Mouse (Mus musculus): ENCODE results near the gene Plbd2. TPM values are rescaled to one million over a fixed set of nuclear protein-coding genes. Genes with fewer than 3 reads are reported as not detected.

Gene Plbd2
- 10 to 100 TPM; 77.4 to 81.8 TPM for total RNA-seq (2021)
- long read RNA-seq, experiment 1, full-length matches to known transcripts: 42 of 78 reads
- long read RNA-seq, experiment 1, partial matches to known transcripts: 6 of 78 reads
- long read RNA-seq, experiment 1, other reads (novel, unspliced or antisense): 30 of 78 reads
- long read RNA-seq, experiment 2, full-length matches to known transcripts: 35 of 64 reads
- long read RNA-seq, experiment 2, partial matches to known transcripts: 7 of 64 reads
- long read RNA-seq, experiment 2, other reads (novel, unspliced or antisense): 22 of 64 reads

GRCm38 (mm10) chr5:120503144-120503795 is at the start of gene Plbd2:
Plbd2 (minus strand) TSS chr5:120503625.
- intact Hi-C loops (cut with DNase I): loop anchor here (5.0 kb wide), 1 partner anchor 84 kb away; the partner anchor contains the start of genes Iqcd and Tpcn1
- DNase-seq (ENCODE audit: low spot score in 2 of 2): peak; percentile 78 to 82

DNA sequence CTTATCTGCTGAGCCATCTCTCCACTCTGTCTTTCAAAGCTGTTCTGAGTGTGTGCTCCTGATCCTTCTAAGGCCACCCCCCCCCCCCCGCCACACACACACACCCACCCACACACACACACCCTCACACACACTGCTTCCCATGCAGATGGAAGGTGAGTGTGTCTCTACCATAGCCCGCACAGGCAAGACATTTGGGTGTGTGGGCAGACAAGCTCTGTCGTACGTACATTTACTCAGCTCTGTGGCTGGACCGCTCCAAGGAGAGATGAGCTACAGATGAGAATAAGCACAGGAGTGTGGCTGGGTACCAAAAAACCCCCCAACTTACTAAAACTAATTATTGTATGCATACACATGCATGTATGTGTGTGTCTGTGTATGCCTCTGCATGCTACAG is 47.2 kb upstream of the Plbd2 start:
- DNase-seq (ENCODE audit: low spot score in 2 of 2): no peak
- intact Hi-C loops (cut with DNase I): no loop called here

DNA sequence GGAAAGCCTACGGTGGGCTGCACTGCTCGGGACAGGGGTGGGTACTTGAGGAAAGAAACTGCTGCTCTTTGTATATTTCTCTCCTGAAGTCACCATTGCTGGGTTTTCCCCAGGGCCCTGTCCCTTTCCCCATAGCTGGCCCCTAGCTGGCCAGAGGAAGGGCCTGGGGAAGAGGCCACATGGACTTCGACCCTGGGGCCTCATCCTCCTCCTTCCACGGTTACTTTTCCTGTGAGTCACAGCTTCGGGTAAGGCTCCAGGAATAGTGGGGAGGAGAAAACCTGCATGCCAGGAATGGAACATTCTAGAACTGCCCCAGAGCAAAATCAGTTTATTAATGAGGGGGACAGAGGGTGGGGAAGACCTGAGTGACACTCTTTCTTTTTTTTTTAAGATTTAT is 46.7 kb upstream of the Plbd2 start:
- intact Hi-C loops (cut with DNase I): no loop called here
- DNase-seq (ENCODE audit: low spot score in 2 of 2): no peak

GRCm38 (mm10) chr5:120548236-120548850 is 44.9 kb upstream of the Plbd2 start:
- intact Hi-C loops (cut with DNase I): no loop called here
- DNase-seq (ENCODE audit: low spot score in 2 of 2): no peak

DNA sequence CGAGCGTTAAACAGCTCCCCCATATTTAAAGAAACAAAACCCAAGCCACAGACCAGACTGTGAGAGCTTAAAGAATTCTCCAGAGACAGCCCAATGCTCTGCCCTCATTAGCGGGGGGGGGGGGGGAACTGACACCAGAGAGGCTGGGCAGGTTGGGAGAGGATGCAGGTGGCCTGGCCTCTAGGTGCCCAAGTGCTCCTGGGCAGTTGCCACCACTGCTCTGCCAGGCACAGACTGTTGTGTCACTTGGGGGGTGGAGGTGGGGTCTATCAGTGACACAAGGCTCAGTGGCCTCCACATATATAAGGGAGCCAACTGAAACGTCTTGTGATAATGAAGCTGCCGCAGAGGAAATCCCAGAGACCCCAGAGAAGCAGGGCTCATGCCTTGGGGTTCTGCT is 33.2 kb upstream of the Plbd2 start:
- no peak for DNase-seq (ENCODE audit: low spot score in 2 of 2)
- intact Hi-C loops (cut with DNase I): no loop called here

DNA sequence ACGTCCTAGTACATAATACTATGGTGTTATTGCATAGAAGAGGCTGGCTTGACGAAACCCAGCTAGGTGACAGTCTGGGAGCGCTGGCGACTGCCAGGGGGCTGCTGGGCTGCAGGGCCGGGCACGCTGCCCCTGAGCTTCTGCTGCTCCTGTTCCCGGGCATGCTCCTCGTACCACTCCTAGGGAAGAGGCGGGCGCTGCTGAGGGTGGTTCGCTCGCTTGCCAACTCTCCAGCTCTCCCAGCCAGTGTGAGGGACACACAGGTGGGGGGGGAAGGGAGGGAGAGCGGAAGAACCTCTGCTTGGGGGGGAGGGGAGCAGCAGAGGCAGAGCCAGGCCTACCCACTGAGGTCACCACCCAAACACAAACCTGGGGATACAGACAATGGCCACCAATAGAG is 32.6 kb upstream of the Plbd2 start:
- intact Hi-C loops (cut with DNase I): no loop called here
- no peak for DNase-seq (ENCODE audit: low spot score in 2 of 2)

- DNase-seq (ENCODE audit: low spot score in 2 of 2): no peak
- intact Hi-C loops (cut with DNase I): no loop called here
These were observed 31.3 kb upstream of the Plbd2 start for GRCm38 (mm10) chr5:120534686-120535075.

GRCm38 (mm10) chr5:120534071-120534685 is 30.8 kb upstream of the Plbd2 start:
- DNase-seq (ENCODE audit: low spot score in 2 of 2): no peak

GRCm38 (mm10) chr5:120531631-120532030 is 28.2 kb upstream of the Plbd2 start:
- intact Hi-C loops (cut with DNase I): no loop called here
- DNase-seq (ENCODE audit: low spot score in 2 of 2): no peak

More at GRCm38 (mm10) chr5:120534071-120534685, 30.8 kb upstream of the Plbd2 start:
- intact Hi-C loops (cut with DNase I): no loop called here

DNA sequence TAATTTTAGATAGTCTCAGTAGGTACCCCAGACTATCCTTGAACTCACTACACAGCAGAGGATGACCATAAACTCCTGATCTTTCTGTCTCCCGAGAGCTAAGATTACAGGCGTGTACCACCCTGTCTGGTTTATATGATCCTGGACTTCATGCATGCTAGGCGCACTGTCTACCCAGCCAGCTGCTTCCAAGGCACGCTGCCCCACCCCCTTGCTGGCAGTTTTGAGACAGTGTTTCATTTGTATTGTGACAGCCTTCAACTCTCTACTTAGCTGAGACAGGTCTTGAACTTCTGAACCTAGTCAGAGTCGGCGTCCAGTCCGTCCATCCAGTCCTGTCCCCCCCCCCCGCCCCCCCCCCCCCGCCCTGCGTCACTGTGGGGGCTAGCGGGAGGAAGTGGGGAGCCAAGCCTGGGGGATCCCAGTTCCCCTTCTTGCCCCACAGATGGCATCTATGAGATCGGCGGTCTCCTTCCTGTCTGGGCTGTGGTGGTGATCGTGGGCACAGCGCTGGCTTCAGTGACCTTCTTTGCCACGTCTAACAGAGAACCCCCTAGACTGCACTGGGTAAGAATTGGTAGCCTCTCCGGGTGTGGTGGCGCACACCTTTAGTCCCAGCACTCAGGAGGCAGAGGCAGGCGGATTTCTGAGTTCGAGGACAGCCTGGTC is 24.0 kb upstream of the Plbd2 start:
- intact Hi-C loops (cut with DNase I): no loop called here
- DNase-seq (ENCODE audit: low spot score in 2 of 2): no peak

DNA sequence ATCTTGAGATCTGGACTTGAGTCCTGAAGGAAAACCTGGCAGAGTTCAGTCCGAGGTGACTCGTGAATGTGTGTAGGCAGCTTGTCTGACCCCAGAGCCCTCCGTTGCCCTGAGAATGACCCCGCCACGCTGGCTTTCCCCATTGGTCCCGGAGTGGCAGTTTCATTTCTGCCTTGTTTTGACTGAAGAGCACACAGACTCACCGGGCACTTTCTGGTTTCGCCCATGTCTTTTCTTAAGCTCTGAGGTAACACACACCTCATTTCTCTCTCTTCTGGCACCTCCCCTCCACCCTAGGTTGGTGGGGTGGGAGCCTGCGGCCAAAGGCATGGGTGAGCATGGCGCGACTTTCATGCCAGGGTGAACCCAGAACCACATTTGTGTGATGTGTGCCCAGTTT is 22.9 kb upstream of the Plbd2 start:
- intact Hi-C loops (cut with DNase I): no loop called here
- no peak for DNase-seq (ENCODE audit: low spot score in 2 of 2)

DNA sequence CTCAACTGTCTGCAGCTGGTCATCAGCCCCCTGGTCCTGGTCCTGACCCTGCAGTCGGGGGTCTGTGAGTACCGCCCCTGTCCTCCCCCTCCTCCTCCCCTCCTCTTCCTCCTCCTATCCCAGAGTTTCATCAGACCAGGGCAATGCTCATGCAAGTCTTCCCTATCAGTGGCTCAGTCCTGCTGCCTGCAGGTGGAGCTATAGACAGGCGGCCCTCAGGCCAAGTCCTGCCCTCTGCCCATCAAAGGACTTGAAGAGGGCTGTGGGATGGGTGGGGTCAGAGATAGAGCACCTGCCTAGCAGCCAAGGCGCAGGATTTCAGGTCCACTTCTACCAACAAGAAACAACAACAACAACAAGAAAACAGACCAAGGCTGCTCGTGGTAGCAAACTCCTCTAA is 22.3 kb upstream of the Plbd2 start:
- no peak for DNase-seq (ENCODE audit: low spot score in 2 of 2)

GRCm38 (mm10) chr5:120524736-120525135 is 21.3 kb upstream of the Plbd2 start:
- no peak for DNase-seq (ENCODE audit: low spot score in 2 of 2)
- intact Hi-C loops (cut with DNase I): loop anchor here (5.0 kb wide), 1 partner anchor 78 kb away; no protein-coding TSS in a partner anchor

More for the DNA sequence above, 22.3 kb upstream of the Plbd2 start:
- intact Hi-C loops (cut with DNase I): no loop called here

DNA sequence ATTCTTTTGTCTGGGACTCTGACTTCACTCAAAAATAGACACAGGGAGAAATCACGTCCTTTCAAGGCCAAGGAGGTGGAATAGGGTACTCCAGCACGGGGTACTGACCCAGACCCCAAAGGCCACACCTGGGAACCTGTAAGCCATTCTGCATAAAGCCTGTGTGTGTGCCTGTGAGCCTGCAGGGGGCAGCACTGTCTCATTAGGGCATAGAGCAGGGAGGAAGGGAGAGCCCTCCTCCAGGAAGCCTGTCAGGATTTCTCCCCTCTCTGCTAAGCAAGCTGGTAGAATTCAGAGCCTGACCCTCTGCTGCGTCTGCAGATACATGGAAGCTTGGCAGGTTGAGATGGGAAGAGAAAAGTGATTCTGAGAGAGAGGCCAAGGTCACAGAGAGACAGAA is 19.2 kb upstream of the Plbd2 start:
- no peak for DNase-seq (ENCODE audit: low spot score in 2 of 2)
- intact Hi-C loops (cut with DNase I): loop anchor here (5.0 kb wide), 1 partner anchor 80 kb away; no protein-coding TSS in a partner anchor

- no peak for DNase-seq (ENCODE audit: low spot score in 2 of 2)
- intact Hi-C loops (cut with DNase I): no loop called here
These were observed 14.1 kb upstream of the Plbd2 start for GRCm38 (mm10) chr5:120517552-120517951.

DNA sequence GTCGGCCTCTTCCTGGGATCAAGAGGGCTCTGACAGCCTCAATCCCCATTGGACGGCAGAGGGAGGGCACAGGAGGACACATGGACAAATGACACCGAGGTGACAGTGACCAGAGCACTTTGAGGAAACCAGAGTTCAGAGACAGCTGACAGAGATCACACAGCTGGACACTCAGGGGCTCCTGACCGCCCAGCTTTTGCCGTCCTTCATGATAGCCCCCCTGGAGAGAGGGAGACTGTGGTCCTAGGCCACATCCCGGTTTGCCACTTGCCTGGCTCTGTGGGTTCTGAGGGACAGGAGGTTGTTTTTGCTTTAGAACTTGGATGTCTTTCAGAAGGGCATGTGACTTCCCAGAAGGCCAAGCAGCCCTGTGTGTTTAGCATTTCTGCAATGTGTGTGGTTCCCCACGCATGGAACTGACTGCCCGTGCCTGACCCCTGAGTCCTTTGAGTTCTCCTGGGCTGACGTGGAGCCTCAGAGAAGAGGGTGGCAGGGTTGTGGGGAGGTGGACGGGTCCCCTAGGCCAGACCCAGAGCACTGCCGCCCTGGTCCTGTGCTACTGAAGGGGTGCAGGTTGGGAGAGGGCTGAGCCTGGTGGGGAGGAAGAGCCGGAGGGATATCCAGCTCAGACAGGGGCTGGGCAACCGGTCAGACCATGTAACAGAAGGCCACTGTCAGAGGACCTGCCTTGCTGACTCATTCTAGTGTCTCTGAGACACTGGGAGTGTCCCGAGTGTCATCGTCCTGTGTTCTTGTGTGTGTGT is 13.0 kb upstream of the Plbd2 start:
- DNase-seq (ENCODE audit: low spot score in 2 of 2): no peak
- intact Hi-C loops (cut with DNase I): no loop called here

DNA sequence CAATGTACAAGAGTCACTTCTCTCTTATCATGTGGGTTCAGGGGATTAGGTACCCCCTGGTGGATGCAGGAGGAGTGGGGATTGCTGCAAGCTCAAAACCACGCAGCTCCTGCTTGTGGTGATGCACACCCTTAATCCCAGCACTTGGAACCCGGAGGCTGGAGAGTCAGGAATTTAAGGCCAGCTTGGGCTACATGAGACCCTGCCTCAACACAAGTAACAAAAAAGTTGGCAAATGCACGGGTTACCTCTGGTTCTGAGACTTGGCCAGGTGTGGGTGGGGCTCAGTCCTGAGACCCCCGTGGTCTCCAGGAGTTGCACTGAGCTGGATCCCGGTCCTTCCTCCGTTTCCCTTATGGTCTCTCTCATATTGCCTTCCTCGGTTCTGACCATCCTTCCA is 12.0 kb upstream of the Plbd2 start:
- DNase-seq (ENCODE audit: low spot score in 2 of 2): no peak
- intact Hi-C loops (cut with DNase I): no loop called here

- intact Hi-C loops (cut with DNase I): no loop called here
- DNase-seq (ENCODE audit: low spot score in 2 of 2): no peak
These were observed 11.3 kb upstream of the Plbd2 start for GRCm38 (mm10) chr5:120514754-120515153.

Measured in left cerebral cortex, postnatal 14 days (tissue).